Mouse (Mus musculus) embryonic fibroblast, embryonic 13.5 days (primary cell): ENCODE results near the gene Ptprr.

Experiments used
- CTCF ChIP-seq: IDR thresholded peaks from 2 replicates; pipeline ENCODE4 v1.5.1; 2011; ENCODE audit warnings: mild to moderate bottlenecking, control low read depth, low read length, moderate library complexity, borderline replicate concordance; ENCODE audit not compliant: insufficient read depth
- POLR2A ChIP-seq: IDR thresholded peaks from 2 replicates; pipeline ENCODE4 v1.6.1; 2011; ENCODE audit warnings: low read depth, mild to moderate bottlenecking, control low read depth, low read length, moderate library complexity

DNA sequence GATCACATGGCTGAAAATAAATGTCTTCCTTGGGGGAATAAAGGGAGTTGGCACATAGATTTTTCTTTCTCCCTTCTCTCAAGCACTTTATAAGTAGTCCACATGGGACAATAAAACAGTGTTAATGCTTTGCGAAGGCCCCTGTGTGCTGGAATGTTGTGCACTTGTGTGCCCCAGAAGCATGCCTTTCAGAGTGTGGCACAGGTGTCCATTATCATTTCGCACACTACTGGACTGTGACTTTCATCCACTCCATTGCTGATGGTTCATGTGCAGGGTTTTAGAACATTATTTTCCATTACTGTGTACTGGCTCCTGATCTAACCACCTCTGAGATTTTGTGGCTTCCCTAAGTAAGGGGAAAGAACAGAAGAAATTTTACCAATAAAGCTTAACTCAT is 105.8 kb downstream of the Ptprr start:
- TF ChIP-seq CTCF = no peak
- TF ChIP-seq POLR2A = no peak
